Mouse (Mus musculus) heart, postnatal 0 days (tissue): ENCODE measurements around the gene Lpar3. TPM values are rescaled to one million over a fixed set of nuclear protein-coding genes. Genes with fewer than 3 reads are reported as not detected.
A peak's percentile ranks its signal among the peaks of the same experiment; 100 is the strongest.
"Not testable (repeated sequence)": the region's sequence is repeated elsewhere in the genome, so short reads cannot be mapped to it uniquely, and the experiment has no call there.

Experiments used
- ATAC-seq: fragments of 200-750 bp; cut with Nextera tagmentation; 2 replicates; pipeline ENCODE4 v1.8.0; 2017; ENCODE audit warnings: low read depth, moderate number of reproducible peaks, moderate library complexity; ENCODE audit not compliant: insufficient read depth
- DNase-seq: peaks from one replicate; pipeline ENCODE4 v3.0.0-alpha.2; 2016; ENCODE audit warnings: low spot score
- H3K27ac ChIP-seq: fragments of 300-500 bp; sonication (generic); 2 replicates; pipeline ENCODE4 v1.5.1; 2014; ENCODE audit warnings: low read depth, mild to moderate bottlenecking
- H3K27me3 ChIP-seq: fragments of 300-500 bp; sonication (generic); 2 replicates; pipeline ENCODE4 v1.6.1; 2014; ENCODE audit warnings: low read length, mixed read lengths; ENCODE audit not compliant: control insufficient read depth, insufficient read depth
- H3K36me3 ChIP-seq: fragments of 300-500 bp; sonication (generic); replicated peaks from 2 replicates; pipeline ENCODE4 v1.6.1; 2014; ENCODE audit warnings: low read length, mixed read lengths; ENCODE audit not compliant: control insufficient read depth, insufficient read depth
- H3K4me1 ChIP-seq: fragments of 300-500 bp; sonication (generic); 2 replicates; pipeline ENCODE4 v1.6.1; 2014; ENCODE audit warnings: antibody characterized with exemption; ENCODE audit not compliant: control insufficient read depth, insufficient read depth
- H3K4me2 ChIP-seq: fragments of 300-500 bp; sonication (generic); 2 replicates; pipeline ENCODE4 v1.6.1; 2014; ENCODE audit warnings: low read depth, mild to moderate bottlenecking, low read length, moderate library complexity
- H3K4me3 ChIP-seq: fragments of 300-500 bp; sonication (generic); 2 replicates; pipeline ENCODE4 v1.5.1; 2014; ENCODE audit warnings: low read depth, low read length
- H3K9ac ChIP-seq: fragments of 300-500 bp; sonication (generic); replicated peaks from 2 replicates; pipeline ENCODE4 v1.6.1; 2014; ENCODE audit warnings: low read depth, low read length, mixed read lengths
- H3K9me3 ChIP-seq: fragments of 300-500 bp; sonication (generic); replicated peaks from 2 replicates; pipeline ENCODE4 v1.6.1; 2016; ENCODE audit warnings: low read length; ENCODE audit not compliant: control insufficient read depth
- CTCF ChIP-seq: IDR thresholded peaks from 2 replicates; pipeline ENCODE4 v1.5.1; 2016; ENCODE audit warnings: antibody characterized with exemption, control low read depth, low read depth
- EP300 ChIP-seq: IDR thresholded peaks from 2 replicates; pipeline ENCODE4 v1.6.1; 2016; ENCODE audit warnings: antibody characterized with exemption, low read depth
- WGBS: fragments of 180-500 bp; shearing (Covaris S2); extraction: QIAGEN DNeasy Blood & Tissue Kit; methylation state at CpG from one replicate; pipeline ENCODE4 v1.1.7; 2014; 5-methylcytosine and 5-hydroxymethylcytosine counted together
- polyA plus RNA-seq: library from polyadenylated mRNA; unstranded; fragments of >200 nt; fragmentation: Nextera tagmentation; extraction: Ambion mirVana; gene quantifications from 2 replicates; pipeline ENCODE4 v1.2.1, GENCODE M21; 2015
- total RNA-seq: library from RNA; depleted of rRNA; stranded (reverse); fragments of >200 nt; gene quantifications from 2 replicates; pipeline ENCODE4 v1.2.3, GENCODE M21; 2014; ENCODE audit warnings: low replicate concordance

The Lpar3 gene
- total and polyA plus RNA-seq, 2 experiments from 2014 or later: 34.4 to 38.9 TPM

DNA sequence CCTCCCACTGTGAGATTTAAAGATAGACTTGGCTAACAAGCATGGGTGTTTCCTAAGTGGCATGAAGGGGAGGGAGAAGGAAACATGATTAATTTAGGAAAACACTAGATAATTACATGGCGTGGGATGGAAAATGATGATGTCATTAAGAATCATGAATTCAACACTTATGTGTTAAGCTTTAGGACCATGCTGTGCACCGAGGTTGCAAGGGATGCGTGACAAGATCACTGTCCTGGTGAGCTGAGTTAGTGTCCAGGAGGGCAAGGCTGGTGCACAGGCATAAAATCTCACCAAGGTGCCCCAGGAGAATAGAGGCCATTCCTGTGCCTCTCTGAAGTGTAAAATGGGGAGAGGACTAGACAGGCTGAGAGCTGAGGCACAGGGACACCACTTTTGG, 21.3 kb upstream of the Lpar3 start:
- Histone ChIP-seq H3K36me3 (no peaks in the 10 kb centered on the region), H3K4me3 (no peak overlapping the region), H3K9ac (no peak overlapping the region), H3K27me3 (no peaks in the 10 kb centered on the region), H3K4me2 (no peak overlapping the region), H3K9me3 (no peaks in the 10 kb centered on the region), H3K4me1 (peaks cover 11% of the 10 kb centered on the region), H3K27ac (no peak overlapping the region)
- 73% methylated on average over 3 of the region's 3 CpGs for WGBS
- DNase-seq: no peak
- no peak for ATAC-seq
- TF ChIP-seq CTCF (no peak), EP300 (no peak)

DNA sequence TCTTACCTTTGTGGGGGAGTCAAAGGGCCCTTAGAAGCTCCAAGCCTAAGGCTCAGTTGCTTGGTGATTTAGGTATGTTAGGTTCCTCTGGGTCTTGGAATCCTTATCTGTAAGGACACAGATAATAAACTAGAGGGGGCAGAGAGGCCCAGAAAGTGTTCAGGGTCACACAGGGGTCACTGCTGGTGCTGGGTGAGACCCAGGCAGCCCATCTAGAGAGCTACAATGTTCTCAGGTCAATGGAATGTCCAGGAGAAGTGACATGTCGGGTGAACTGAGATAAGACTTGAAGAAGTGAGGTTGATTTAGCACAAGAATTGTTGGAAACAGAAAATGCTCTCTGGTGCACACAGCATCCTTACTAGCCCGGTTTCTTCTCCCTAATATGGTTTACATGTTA, 16.4 kb upstream of the Lpar3 start:
- no peaks in the 10 kb centered on the region for H3K27me3 ChIP-seq
- no peak overlapping the region for H3K4me2 ChIP-seq
- DNase-seq (no peak), ATAC-seq (peak; percentile 80)
- TF ChIP-seq CTCF: no peak
- no peak for TF ChIP-seq EP300
- 3% methylated on average over 2 of the region's 2 CpGs for WGBS
- H3K9ac ChIP-seq: no peak overlapping the region
- no peaks in the 10 kb centered on the region for H3K9me3 ChIP-seq
- H3K4me3 ChIP-seq: no peak overlapping the region
- no peaks in the 10 kb centered on the region for H3K4me1 ChIP-seq
- H3K36me3 ChIP-seq: no peaks in the 10 kb centered on the region
- peak overlapping the region; percentile 11 for H3K27ac ChIP-seq

DNA sequence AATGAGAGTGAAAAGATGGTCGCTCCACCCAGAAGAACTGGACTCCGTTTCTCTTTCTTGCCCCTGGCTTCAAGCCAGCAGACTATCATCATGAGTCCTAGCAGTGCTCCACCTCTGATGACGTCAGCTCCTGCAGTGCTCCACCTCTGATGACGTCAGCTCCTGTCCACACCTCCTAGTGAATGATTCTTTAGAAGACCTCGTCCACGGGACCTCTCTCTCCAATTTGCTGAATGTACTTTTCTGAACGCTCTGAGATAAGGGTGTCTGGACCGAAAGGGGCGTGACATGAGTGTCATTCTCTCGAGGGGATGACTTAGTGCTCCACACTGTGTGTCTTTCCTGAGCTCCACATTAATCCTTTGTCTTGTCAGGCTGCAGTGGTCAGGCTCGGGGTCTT, 15.5 kb upstream of the Lpar3 start:
- TF ChIP-seq EP300: no peak
- no peak for TF ChIP-seq CTCF
- peak; percentile 54 for ATAC-seq
- H3K27ac ChIP-seq: no peak overlapping the region

DNA sequence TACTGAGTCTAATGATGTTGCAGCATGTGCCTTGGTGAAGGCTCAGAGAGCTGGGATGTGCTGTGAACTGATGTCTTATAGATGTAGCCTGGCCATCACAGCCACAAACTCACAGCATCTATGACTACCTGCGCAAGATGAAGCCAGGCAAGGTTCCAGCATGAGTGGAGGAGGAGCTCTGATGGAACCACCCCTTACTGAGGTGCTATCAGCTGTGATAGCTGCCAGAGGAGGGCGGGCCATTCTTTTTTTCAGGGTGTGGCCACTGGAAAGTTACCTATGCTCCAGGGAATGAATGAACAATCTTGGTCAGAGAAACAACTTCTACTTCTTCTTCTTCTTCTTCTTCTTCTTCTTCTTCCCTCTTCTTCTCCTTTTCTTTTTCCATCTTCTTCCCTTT, 14.1 kb upstream of the Lpar3 start:
- Histone ChIP-seq H3K36me3 (no peaks in the 10 kb centered on the region), H3K4me1 (no peaks in the 10 kb centered on the region), H3K4me2 (no peak overlapping the region), H3K9ac (no peak overlapping the region), H3K4me3 (no peak overlapping the region), H3K27ac (no peak overlapping the region), H3K27me3 (no peaks in the 10 kb centered on the region), H3K9me3 (no peaks in the 10 kb centered on the region)
- ATAC-seq (no peak), DNase-seq (no peak)
- no peak for TF ChIP-seq CTCF
- TF ChIP-seq EP300: no peak
- 95% methylated on average over 2 of the region's 2 CpGs for WGBS

More for the DNA sequence above, 15.5 kb upstream of the Lpar3 start:
- H3K4me3 ChIP-seq: no peak overlapping the region
- H3K27me3 ChIP-seq: no peaks in the 10 kb centered on the region
- peak; percentile 37 for DNase-seq
- no peaks in the 10 kb centered on the region for H3K9me3 ChIP-seq
- H3K4me2 ChIP-seq: no peak overlapping the region
- H3K36me3 ChIP-seq: no peaks in the 10 kb centered on the region
- no peaks in the 10 kb centered on the region for H3K4me1 ChIP-seq
- no peak overlapping the region for H3K9ac ChIP-seq
- WGBS: 13% methylated on average over 11 of the region's 11 CpGs

DNA sequence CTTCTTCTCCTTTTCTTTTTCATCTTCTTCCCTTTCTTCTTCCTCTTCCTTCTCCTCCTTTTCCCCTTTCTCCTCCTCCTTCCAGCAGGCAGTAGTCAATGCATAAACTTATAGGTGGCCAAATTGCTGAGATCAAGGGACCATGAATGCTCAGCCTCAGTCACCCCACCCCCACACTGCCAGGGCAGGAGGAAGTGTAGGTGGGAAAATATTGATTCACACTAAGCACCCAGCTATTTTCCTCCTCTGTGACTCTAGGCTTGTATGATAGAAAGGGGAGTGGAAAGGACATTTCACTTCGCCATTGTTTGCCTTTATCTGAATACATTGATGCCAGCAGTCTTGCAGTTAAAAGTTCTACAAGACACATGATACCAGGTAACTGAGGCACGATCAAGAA, 13.3 kb upstream of the Lpar3 start:
- 36% methylated on average over 2 of the region's 2 CpGs for WGBS
- DNase-seq: no peak
- no peak overlapping the region for H3K27ac ChIP-seq
- TF ChIP-seq CTCF (no peak), EP300 (no peak)
- no peak for ATAC-seq
- H3K4me3 ChIP-seq: no peak overlapping the region
- H3K9ac ChIP-seq: no peak overlapping the region
- H3K4me2 ChIP-seq: no peak overlapping the region
- H3K9me3 ChIP-seq: no peaks in the 10 kb centered on the region
- no peaks in the 10 kb centered on the region for H3K27me3 ChIP-seq
- H3K4me1 ChIP-seq: no peaks in the 10 kb centered on the region
- H3K36me3 ChIP-seq: no peaks in the 10 kb centered on the region

DNA sequence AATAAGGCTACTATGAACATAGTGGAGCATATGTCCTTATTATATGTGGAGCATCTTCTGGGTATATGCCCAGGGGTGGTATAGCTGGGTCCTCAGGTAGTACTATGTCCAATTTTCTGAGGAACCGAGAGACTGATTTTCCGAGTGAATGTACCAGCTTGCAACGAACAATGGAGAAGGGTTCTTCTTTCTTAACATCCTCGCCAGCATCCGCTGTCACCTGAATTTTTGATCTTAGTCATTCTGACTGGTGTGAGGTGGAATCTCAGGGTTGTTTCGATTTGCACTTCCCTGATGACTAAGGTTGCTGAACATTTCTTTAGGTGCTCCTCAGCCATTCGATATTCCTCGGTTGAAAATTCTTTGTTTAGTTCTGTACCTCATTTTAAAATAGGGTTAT, 11.0 kb upstream of the Lpar3 start:
- not testable (repeated sequence) for H3K4me1 ChIP-seq, H3K9ac ChIP-seq, H3K4me3 ChIP-seq

More for the DNA sequence above, 11.0 kb upstream of the Lpar3 start:
- H3K4me2 ChIP-seq, DNase-seq, H3K27me3 ChIP-seq, H3K9me3 ChIP-seq, H3K36me3 ChIP-seq, ATAC-seq, H3K27ac ChIP-seq: not testable (repeated sequence)
- 88% methylated on average over 8 of the region's 8 CpGs for WGBS
